Mouse (Mus musculus) small intestine, adult 2 months (tissue): ENCODE results near the gene Hivep1. TPM values are rescaled to one million over a fixed set of nuclear protein-coding genes. Genes with fewer than 3 reads are reported as not detected.

Experiments
- H3K27ac ChIP-seq: fragments of 200-500 bp; 2 replicates; pipeline ENCODE4 v1.5.1; 2012; ENCODE audit warnings: low read depth, low read length, control low read depth, inconsistent platforms; ENCODE audit not compliant: insufficient read depth
- H3K27me3 ChIP-seq: fragments of 200-500 bp; 2 replicates; pipeline ENCODE4 v1.6.1; 2012; ENCODE audit warnings: mild to moderate bottlenecking, moderate library complexity, low read length, inconsistent platforms; ENCODE audit not compliant: control insufficient read depth, insufficient read depth
- H3K36me3 ChIP-seq: fragments of 200-500 bp; 2 replicates; pipeline ENCODE4 v1.6.1; 2012; ENCODE audit warnings: mild to moderate bottlenecking, low read length, control low read depth, inconsistent platforms; ENCODE audit not compliant: control insufficient read depth, insufficient read depth
- H3K4me1 ChIP-seq: fragments of 200-500 bp; 2 replicates; pipeline ENCODE4 v1.6.1; 2012; ENCODE audit warnings: low read length, inconsistent platforms, mixed read lengths; ENCODE audit not compliant: control insufficient read depth, insufficient read depth, insufficient read length
- H3K4me3 ChIP-seq: fragments of 200-500 bp; 2 replicates; pipeline ENCODE4 v1.5.1; 2012; ENCODE audit warnings: low read depth, mild to moderate bottlenecking, control low read depth, inconsistent platforms, low read length, moderate library complexity
- CTCF ChIP-seq: fragments of 200-500 bp; IDR thresholded peaks from 2 replicates; pipeline ENCODE4 v1.5.1; 2012; ENCODE audit warnings: low read depth, mild to moderate bottlenecking, control low read depth, inconsistent platforms, low read length, moderate library complexity, mixed read lengths; ENCODE audit not compliant: insufficient replicate concordance, insufficient read length; ENCODE audit errors: extremely low read depth
- POLR2A ChIP-seq: fragments of 200-500 bp; IDR thresholded peaks from 2 replicates; pipeline ENCODE4 v1.6.1; 2012; ENCODE audit warnings: low read depth, mild to moderate bottlenecking, control low read depth, inconsistent platforms, low read length, moderate library complexity
- WGBS: fragments of 180-500 bp; shearing (Covaris S2); methylation state at CpG from one replicate; pipeline ENCODE4 v1.1.7; 2018; 5-methylcytosine and 5-hydroxymethylcytosine counted together
- polyA plus RNA-seq: library from polyadenylated mRNA; depleted of rRNA; stranded (reverse); fragments of >200 nt; gene quantifications from 2 replicates; pipeline ENCODE4 v1.2.3, GENCODE M21; 2012

The Hivep1 gene
- polyA plus RNA-seq, 1 experiment = 27.9 TPM

DNA sequence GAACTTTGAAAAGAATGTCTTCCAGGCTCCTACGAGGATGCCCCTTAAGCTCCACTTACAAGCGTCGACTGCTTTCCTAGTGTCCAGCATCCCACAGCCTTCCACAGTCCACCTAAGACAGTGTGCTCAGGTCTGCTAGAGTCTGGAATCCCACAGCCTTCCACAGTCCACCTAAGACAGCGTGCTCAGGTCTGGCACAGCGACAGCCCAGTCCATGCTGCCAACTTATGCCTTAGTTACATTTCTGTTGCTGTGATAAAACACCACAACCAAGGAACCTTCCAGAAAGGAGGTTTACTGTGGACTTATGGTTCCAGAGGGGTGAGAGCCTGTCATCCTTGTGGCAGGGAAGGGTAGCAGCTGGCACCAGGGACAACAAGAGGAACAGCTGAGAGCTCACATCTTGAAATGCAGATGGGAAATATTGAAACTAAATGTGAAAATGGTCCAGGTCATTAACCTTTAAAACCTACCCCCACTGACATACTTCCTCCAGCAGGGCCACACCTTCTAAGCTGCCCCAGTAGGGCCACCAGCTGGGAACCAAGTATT is 25.0 kb downstream of the Hivep1 start:
- H3K36me3 ChIP-seq = peaks cover 12% of the 10 kb centered on the region
- no peak overlapping the region for H3K27ac ChIP-seq
- no peaks in the 10 kb centered on the region for H3K27me3 ChIP-seq

GRCm38 (mm10) chr13:42077629-42078028 is 25.8 kb downstream of the Hivep1 start:
- H3K4me1 ChIP-seq = no peaks in the 10 kb centered on the region
- WGBS = 84% methylated on average over 3 of the region's 3 CpGs
- peaks cover 13% of the 10 kb centered on the region for H3K36me3 ChIP-seq
- no peak overlapping the region for H3K4me3 ChIP-seq
- no peaks in the 10 kb centered on the region for H3K27me3 ChIP-seq
- H3K27ac ChIP-seq = no peak overlapping the region
- no peak for TF ChIP-seq POLR2A
- TF ChIP-seq CTCF = no peak

More for the DNA sequence above, 25.0 kb downstream of the Hivep1 start:
- TF ChIP-seq CTCF (no peak), POLR2A (no peak)
- Histone ChIP-seq H3K4me3 (no peak overlapping the region), H3K4me1 (0 out of 2 replicates have a peak, but pooled peaks cover 2% of the 10 kb centered on the region)
- WGBS = 84% methylated on average over 5 of the region's 5 CpGs

DNA sequence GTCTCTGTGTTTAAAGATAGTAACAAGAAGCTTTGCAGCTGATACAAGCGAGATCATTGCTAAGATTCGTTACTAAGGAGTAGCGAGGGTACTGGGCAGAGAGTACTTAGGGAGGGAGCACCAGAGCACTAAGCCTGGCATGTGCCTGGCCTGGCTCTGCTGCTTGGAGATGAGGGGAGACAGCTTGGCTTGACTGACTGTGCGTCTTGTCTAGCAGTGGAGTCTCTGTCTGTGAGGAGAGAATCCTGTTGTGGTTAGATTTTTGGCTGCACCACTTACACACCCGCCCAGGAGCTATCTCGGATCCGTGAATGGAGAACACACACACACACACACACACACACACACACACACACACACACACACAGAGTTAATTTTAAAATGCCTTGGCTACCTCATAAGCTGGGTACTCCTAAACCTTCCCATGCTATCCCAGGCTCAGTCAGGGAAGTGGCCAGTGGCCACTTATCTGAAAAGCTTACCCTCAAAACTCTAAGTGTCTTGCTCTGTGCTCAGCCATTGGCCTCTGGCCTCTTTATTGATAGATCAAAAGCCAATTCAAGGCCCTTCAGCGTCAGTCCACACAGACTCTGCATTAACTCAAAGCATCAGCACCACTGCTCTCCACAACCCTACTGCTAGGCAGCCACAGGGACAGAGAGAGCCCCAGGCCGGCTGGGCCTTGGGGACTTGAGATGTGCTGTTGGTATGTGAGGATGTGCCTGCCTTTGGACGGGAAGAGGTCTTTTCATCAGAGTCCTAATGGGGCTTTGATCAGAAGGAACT is 28.5 kb downstream of the Hivep1 start:
- Histone ChIP-seq H3K27ac (no peak overlapping the region), H3K4me1 (no peaks in the 10 kb centered on the region), H3K4me3 (no peak overlapping the region), H3K27me3 (no peaks in the 10 kb centered on the region), H3K36me3 (peaks cover 13% of the 10 kb centered on the region)
- 85% methylated on average over 10 of the region's 10 CpGs for WGBS
- TF ChIP-seq POLR2A (no peak), CTCF (no peak)

GRCm38 (mm10) chr13:42088339-42088738 is 36.5 kb downstream of the Hivep1 start:
- 60% methylated on average over 5 of the region's 5 CpGs for WGBS
- Histone ChIP-seq H3K36me3 (no peaks in the 10 kb centered on the region), H3K4me3 (no peak overlapping the region), H3K27me3 (no peaks in the 10 kb centered on the region), H3K4me1 (no peaks in the 10 kb centered on the region; the same call in 1 of the 2 replicates), H3K27ac (no peak overlapping the region)
- TF ChIP-seq POLR2A (no peak), CTCF (no peak)

DNA sequence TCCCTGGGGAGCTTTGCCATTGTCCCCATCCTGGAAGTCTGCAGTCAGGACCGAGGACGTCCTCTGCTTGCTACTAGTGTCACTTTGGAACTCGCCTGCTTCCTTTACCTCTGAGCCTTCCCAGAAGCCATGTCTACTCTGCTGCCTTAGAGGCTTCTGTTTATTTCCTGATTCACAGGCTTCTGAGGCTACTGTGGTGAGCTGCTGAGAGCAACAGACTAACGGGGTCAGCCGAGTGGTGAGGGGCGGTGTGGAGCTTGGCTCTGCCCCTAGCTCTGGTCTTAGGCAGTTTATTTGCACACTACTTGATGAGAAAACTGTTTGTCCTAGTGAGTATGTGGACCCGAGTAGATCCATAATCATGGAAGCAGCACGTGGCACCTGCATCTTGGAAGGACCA is 37.2 kb downstream of the Hivep1 start:
- TF ChIP-seq CTCF (no peak), POLR2A (no peak)
- Histone ChIP-seq H3K4me3 (no peak overlapping the region), H3K4me1 (no peaks in the 10 kb centered on the region; the same call in 1 of the 2 replicates), H3K27ac (no peak overlapping the region), H3K36me3 (no peaks in the 10 kb centered on the region), H3K27me3 (no peaks in the 10 kb centered on the region)
- WGBS = 72% methylated on average over 8 of the region's 8 CpGs

DNA sequence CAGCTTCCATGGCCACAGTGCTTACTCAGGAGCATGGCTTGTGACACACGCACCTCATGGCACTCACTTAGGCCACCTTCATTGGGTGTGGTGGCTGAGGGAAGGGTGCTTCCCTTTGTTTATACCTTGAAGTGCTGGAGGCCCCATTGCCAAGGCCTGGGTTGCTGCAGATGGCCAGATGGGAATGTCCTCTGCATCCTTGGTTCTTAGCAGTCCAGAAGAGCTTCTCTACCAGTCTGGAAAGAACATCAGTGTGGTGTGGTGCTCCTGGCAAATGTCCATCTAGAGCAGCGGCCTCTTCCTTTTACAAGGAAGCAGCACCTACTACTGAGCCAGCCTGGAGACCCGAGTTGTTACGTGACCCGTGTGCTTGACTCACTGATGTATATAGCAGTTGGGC is 38.9 kb downstream of the Hivep1 start:
- TF ChIP-seq POLR2A (no peak), CTCF (no peak)
- Histone ChIP-seq H3K36me3 (no peaks in the 10 kb centered on the region), H3K4me1 (no peaks in the 10 kb centered on the region; the same call in 1 of the 2 replicates), H3K4me3 (no peak overlapping the region), H3K27ac (no peak overlapping the region), H3K27me3 (no peaks in the 10 kb centered on the region)
- WGBS = 65% methylated on average over 5 of the region's 5 CpGs

DNA sequence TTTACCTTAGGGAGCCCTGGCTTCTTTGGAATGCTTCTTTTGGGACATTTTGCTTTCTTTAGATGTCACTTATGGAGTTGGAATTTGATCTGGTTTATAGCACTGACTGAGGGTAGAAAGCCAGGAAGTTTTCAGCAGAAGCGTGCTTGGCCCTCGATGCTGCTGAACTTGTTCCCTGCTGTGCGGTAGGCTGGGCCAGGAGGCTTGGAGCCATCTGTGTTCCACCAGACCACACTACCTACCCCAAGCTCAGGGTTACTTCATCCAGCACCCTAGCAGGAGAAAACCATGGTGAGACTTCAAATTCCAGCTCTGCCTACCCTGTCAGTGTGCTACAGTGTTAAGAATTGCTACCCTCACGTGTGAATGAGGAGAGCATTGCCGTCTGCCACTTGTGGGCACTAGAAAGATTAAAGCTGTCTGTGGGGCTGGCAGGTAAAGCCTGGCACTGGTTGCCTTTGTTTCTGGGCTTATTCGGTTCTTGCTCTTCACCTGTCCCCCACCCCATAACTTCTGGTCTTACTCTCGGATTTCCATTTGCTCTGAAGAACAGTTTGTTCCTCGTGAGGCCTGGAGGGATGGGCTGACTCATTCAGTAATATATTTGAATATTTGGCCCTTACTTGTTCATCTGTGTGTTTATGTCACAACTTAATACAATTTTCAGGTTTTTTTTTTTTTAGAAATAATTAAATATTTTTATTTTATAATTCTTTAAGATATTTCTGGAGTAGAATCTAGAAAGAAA is 40.7 kb downstream of the Hivep1 start:
- peaks cover 2% of the 10 kb centered on the region; the same call in 1 of the 2 replicates for H3K4me1 ChIP-seq
- no peak overlapping the region for H3K4me3 ChIP-seq
- 66% methylated on average over 8 of the region's 8 CpGs for WGBS
- no peaks in the 10 kb centered on the region for H3K36me3 ChIP-seq
- no peak overlapping the region for H3K27ac ChIP-seq
- no peak for TF ChIP-seq CTCF
- no peak for TF ChIP-seq POLR2A
- H3K27me3 ChIP-seq = no peaks in the 10 kb centered on the region
